Mouse (Mus musculus): ENCODE data around the gene Gm2897.
"Not testable (repeated sequence)": the region's sequence is repeated elsewhere in the genome, so short reads cannot be mapped to it uniquely, and the experiment has no call there.

Gm2897 gene

DNA sequence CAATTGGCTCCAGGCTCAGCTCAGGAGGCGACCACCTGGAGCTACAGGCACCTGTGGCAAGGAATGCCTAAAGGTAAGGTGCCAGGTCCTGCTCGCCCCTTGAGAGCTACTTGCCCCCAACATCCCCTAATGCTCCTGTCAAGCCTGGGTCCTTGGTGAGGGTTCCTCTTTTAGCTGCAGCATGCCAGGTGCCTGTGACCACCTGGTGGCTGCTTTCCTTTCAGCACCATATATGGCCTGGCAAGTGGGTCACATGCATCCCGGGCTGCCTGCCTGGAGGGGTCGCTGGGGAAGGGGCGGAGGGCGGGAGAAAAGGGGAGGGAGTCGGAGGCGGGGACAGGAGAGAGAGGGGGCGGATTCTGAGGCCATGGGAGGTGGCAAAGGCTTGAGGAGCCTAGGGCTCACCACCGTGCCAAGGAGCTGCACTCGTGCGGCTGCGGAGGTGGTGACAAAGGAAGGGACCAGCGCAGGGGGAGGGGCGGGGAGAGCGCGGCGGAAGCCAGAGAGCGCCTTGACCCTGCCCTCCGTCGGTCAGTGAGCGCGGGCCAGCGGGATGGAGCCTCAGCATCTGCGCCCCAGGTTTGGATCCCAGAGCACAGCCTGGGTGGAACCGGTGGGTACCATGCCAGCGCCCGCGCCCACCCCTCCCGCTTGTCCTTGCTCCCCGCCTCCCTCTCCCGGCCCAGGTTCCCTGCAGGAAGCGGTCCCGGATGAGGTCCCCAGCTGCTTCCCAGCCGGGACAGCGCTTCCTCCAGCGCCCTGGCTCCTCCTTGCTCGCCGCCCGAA is at the start of gene Gm2897:
Gm2897 (plus strand) TSS at position 559 of the 786 bp plus-strand sequence.
- DNase-seq (ENCODE audit: low spot score in 2 of 2): peak in 1 of 2 experiments; percentile 3

DNA sequence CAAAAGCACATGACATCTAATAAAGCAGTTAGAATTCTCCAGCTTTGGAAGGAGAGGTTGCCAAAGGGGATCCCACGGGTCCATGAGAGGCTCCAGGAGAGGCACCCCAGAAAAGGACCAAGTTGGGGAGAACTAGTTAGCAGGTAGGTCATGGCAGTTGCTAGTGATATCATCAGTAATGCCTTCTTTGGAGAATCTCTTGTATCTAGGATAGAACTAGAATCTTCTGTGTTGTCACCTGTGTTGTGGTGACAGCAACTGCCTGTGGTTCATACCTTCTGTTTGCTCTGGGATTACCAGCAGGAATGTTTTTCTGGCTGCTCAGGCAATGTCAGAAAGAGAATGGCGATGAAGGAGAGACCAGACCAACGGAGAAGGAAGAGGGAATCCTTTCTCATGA is 19.4 kb upstream of the Gm2897 start, which contains the start of gene Gm2888:
Gm2888 (plus strand) TSS at position 301 of the 400 bp plus-strand sequence.
- DNase-seq (ENCODE audit: low spot score in 2 of 2): not testable (repeated sequence)

- peak; percentile 1 to 3 for DNase-seq (ENCODE audit: low spot score in 2 of 2)
Observed at GRCm38 (mm10) chr14:3049513-3049800, 372 bp downstream of the Gm2897 start.

- DNase-seq (ENCODE audit: low spot score in 2 of 2): peak in 1 of 2 experiments; percentile 16
Observed at GRCm38 (mm10) chr14:3050087-3050486, 1.0 kb downstream of the Gm2897 start.

DNA sequence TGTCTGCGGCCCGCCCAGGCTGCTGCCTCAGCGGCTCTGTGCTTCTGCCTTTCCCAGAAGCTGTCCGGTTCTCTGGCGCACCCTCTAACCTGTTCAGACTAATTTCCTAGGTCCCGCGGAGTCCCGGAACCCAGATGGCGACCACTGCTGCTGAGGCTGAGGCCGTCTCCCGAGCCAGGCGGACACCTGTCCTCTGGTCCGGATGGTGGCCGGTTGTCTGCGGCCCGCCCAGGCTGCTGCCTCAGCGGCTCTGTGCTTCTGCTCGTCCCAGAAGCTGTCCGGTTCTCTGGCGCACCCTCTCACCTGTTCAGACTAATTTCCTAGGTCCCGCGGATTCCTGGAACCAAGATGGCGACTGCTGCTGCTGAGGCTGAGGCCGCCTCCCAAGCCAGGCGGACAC is 67.0 kb downstream of the Gm2897 start:
- DNase-seq (ENCODE audit: low spot score in 2 of 2): peak; percentile 1
